Mouse (Mus musculus) testis, postnatal 10 days (tissue): ENCODE data around the gene Olfr930.

Source experiments
- DNase-seq: peaks from one replicate; pipeline ENCODE4 v3.0.0; 2021; ENCODE audit warnings: low spot score

Gene Olfr930

GRCm38 (mm10) chr9:38929509-38929908, at the start of gene Olfr930:
Olfr930 (plus strand) TSS chr9:38929809.
- no peak for DNase-seq

- no peak for DNase-seq
Observed at GRCm38 (mm10) chr9:38953401-38954123, 24.0 kb downstream of the Olfr930 start.

GRCm38 (mm10) chr9:38954124-38954416, 24.5 kb downstream of the Olfr930 start:
- no peak for DNase-seq

- no peak for DNase-seq
Observed at GRCm38 (mm10) chr9:38972013-38972412, 42.4 kb downstream of the Olfr930 start, which contains the start of gene Olfr933. Olfr933 (plus strand) TSS chr9:38972313.
